Mouse (Mus musculus): ENCODE measurements around the gene Arid3a. TPM values are rescaled to one million over a fixed set of nuclear protein-coding genes. Genes with fewer than 3 reads are reported as not detected.

Gene Arid3a
- polyA plus RNA-seq, 1 experiment from 2014 or later = 7.0 TPM

- Histone ChIP-seq H3K27ac (ENCODE audit: low read depth, low read length) (no peak overlapping the region), H3K4me1 (ENCODE audit: control insufficient read depth, insufficient read depth, low read length) (peaks cover 23% of the 10 kb centered on the region), H3K9me3 (ENCODE audit: control insufficient read depth, low read length) (no peaks in the 10 kb centered on the region), H3K27me3 (ENCODE audit: control insufficient read depth, insufficient read depth, low read length) (peaks cover 66% of the 10 kb centered on the region), H3K4me3 (ENCODE audit: low read depth, low read length) (peak overlapping the region; percentile 10; the same call in 1 of the 2 replicates), H3K9ac (ENCODE audit: low read length) (no peak overlapping the region), H3K4me2 (ENCODE audit: low read depth) (no peak overlapping the region), H3K36me3 (ENCODE audit: control insufficient read depth, insufficient read depth, low read length) (no peaks in the 10 kb centered on the region)
- WGBS = 2% methylated on average over 21 of the region's 21 CpGs
- ATAC-seq (ENCODE audit: insufficient read depth, low FRiP score, low TSS enrichment) (no peak), DNase-seq (ENCODE audit: low spot score) (no peak)
Observed at GRCm38 (mm10) chr10:79919251-79919849, 7.5 kb upstream of the Arid3a start.

DNA sequence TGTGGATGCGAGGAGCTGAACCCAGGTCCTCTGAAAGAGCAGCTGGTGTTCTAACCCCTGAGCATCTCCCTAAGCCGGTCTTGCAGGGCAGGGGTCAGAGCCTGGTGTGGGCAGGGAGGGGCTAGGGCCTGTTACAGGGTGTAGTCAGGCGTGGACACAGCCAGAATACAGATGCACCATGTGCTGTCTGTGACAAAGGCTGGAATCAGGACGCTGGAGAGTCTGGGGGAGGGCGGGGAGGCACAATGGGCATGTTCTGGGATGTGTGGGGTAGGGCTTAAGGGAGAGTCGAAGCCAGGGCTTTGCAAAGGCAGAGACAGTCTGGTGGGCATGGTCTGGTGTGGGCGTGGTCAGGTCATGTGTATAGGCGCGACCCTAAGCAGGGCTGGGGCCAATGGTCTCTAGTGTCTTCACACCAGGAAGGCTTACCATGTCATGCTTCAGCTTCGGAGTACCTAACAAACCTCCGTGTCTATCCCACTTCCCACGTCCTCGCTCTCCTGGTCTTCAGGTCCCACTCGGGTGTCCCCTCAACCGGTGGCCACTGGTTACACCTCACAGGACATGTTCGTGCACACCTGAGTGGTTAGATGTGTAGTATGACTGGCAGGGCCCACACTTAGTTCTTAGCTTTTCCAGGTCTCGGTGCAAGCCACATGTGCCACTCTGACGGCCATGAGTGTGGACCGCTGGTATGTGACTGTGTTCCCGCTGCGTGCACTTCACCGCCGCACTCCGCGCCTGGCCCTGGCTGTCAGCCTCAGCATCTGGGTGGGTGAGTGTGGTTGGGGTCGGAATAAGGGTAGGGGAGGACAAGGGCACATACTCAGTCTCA lies 6.6 kb upstream of the Arid3a start:
- Histone ChIP-seq H3K9ac (ENCODE audit: low read length) (peak overlapping the region; percentile 10; the same call in 1 of the 2 replicates), H3K27me3 (ENCODE audit: control insufficient read depth, insufficient read depth, low read length) (peaks cover 66% of the 10 kb centered on the region), H3K36me3 (ENCODE audit: control insufficient read depth, insufficient read depth, low read length) (no peaks in the 10 kb centered on the region), H3K4me2 (ENCODE audit: low read depth) (no peak overlapping the region), H3K9me3 (ENCODE audit: control insufficient read depth, low read length) (no peaks in the 10 kb centered on the region), H3K27ac (ENCODE audit: low read depth, low read length) (no peak overlapping the region), H3K4me1 (ENCODE audit: control insufficient read depth, insufficient read depth, low read length) (peaks cover 23% of the 10 kb centered on the region), H3K4me3 (ENCODE audit: low read depth, low read length) (peak overlapping the region; percentile 10)
- 14% methylated on average over 26 of the region's 26 CpGs for WGBS
- DNase-seq (ENCODE audit: low spot score) (peak; percentile 19), ATAC-seq (ENCODE audit: insufficient read depth, low FRiP score, low TSS enrichment) (no peak)

DNA sequence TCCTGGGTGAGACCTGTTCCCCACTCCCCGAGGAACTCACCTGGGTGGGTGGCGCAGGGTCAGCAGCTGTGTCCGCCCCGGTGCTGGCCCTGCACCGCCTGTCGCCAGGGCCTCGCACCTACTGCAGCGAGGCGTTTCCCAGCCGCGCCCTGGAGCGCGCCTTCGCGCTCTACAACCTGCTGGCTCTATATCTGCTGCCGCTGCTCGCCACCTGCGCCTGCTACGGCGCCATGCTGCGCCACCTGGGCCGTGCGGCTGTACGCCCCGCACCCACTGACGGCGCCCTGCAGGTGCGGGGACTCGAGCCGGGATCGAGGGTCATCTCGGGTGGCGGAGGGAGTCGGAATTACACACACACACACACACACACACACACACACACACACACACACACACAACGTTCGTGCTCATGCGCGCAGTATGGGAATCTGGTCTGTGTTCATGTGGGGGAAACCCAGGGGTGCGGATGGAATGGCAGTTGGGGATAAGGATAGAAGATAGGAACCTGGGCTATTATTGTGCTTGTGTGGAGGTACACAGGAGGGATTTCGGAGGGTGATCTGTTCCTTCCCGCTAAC lies 5.8 kb upstream of the Arid3a start, which contains the start of gene R3hdm4:
R3hdm4 (minus strand) TSS at position 251 of the 578 bp plus-strand sequence.
- Histone ChIP-seq H3K27me3 (ENCODE audit: control insufficient read depth, insufficient read depth, low read length) (peaks cover 66% of the 10 kb centered on the region), H3K9me3 (ENCODE audit: control insufficient read depth, low read length) (no peaks in the 10 kb centered on the region), H3K4me1 (ENCODE audit: control insufficient read depth, insufficient read depth, low read length) (peaks cover 21% of the 10 kb centered on the region), H3K27ac (ENCODE audit: low read depth, low read length) (no peak within 1 kb of the TSS), H3K4me2 (ENCODE audit: low read depth) (peak within 1 kb of the TSS; percentile 34), H3K4me3 (ENCODE audit: low read depth, low read length) (peak within 1 kb of the TSS; percentile 22), H3K9ac (ENCODE audit: low read length) (peak within 1 kb of the TSS; percentile 10; the same call in 1 of the 2 replicates), H3K36me3 (ENCODE audit: control insufficient read depth, insufficient read depth, low read length) (no peaks in the 10 kb centered on the region)
- ATAC-seq (ENCODE audit: insufficient read depth, low FRiP score, low TSS enrichment) (no peak), DNase-seq (ENCODE audit: low spot score) (no peak)
- 4% methylated on average over 41 of the region's 41 CpGs for WGBS

- H3K4me1 ChIP-seq (ENCODE audit: control insufficient read depth, insufficient read depth, low read length) = peaks cover 23% of the 10 kb centered on the region
Observed at GRCm38 (mm10) chr10:79921572-79921971, 5.3 kb upstream of the Arid3a start.

DNA sequence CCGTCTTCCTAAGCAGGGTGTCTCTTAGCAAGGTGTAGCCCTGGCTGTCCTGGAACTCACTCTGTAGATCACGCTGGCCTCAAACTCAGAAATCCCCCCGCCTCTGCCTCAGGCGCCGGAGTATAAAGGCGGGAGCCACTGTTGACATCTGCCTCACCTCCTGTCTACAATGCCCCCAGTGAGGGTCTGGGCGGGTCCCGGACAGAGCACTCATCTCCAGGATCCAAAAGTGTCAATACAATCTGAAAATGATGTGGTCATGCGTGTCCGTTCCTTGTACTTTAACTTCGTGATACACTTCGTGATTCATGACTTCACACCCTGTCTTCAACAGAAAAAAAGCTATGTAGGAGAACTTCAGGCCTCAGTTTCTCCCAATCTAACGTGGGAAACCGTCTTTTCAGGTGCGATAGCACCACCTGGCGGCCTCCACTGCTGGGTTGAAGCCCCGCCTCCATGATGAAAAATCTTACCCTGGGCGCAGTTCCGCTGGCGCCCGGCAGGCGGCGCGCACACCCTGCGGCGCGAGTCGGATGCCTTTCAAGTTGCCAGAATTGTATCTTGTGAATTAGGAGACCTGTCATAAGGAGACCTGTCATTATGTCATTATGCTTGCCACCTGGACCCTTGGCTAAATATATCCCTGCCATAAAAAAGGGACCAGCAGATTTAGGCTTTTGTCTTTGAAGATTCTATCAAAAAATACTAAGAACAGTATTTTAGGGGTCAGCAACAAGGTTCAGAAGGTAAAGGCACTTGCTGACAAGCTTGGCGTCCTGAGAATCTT lies 1.7 kb upstream of the Arid3a start:
- ATAC-seq (ENCODE audit: insufficient read depth, low FRiP score, low TSS enrichment) = no peak
- peak; percentile 89 for DNase-seq (ENCODE audit: low spot score)
- no peak overlapping the region for H3K9ac ChIP-seq (ENCODE audit: low read length)
- no peaks in the 10 kb centered on the region for H3K9me3 ChIP-seq (ENCODE audit: control insufficient read depth, low read length)
- H3K4me1 ChIP-seq (ENCODE audit: control insufficient read depth, insufficient read depth, low read length) = peaks cover 30% of the 10 kb centered on the region
- peaks cover 35% of the 10 kb centered on the region for H3K27me3 ChIP-seq (ENCODE audit: control insufficient read depth, insufficient read depth, low read length)
- H3K36me3 ChIP-seq (ENCODE audit: control insufficient read depth, insufficient read depth, low read length) = no peaks in the 10 kb centered on the region
- WGBS = 12% methylated on average over 29 of the region's 29 CpGs
- H3K27ac ChIP-seq (ENCODE audit: low read depth, low read length) = no peak overlapping the region
- no peak overlapping the region for H3K4me3 ChIP-seq (ENCODE audit: low read depth, low read length)
- no peak overlapping the region for H3K4me2 ChIP-seq (ENCODE audit: low read depth)

More at GRCm38 (mm10) chr10:79921572-79921971, 5.3 kb upstream of the Arid3a start:
- WGBS = under 1% methylated on average over 34 of the region's 34 CpGs
- Histone ChIP-seq H3K9ac (ENCODE audit: low read length) (no peak overlapping the region), H3K4me3 (ENCODE audit: low read depth, low read length) (peak overlapping the region; percentile 22; the same call in 1 of the 2 replicates), H3K27me3 (ENCODE audit: control insufficient read depth, insufficient read depth, low read length) (peaks cover 66% of the 10 kb centered on the region), H3K27ac (ENCODE audit: low read depth, low read length) (no peak overlapping the region), H3K9me3 (ENCODE audit: control insufficient read depth, low read length) (no peaks in the 10 kb centered on the region), H3K4me2 (ENCODE audit: low read depth) (peak overlapping the region; percentile 34), H3K36me3 (ENCODE audit: control insufficient read depth, insufficient read depth, low read length) (no peaks in the 10 kb centered on the region)
- ATAC-seq (ENCODE audit: insufficient read depth, low FRiP score, low TSS enrichment) (no peak), DNase-seq (ENCODE audit: low spot score) (peak; percentile 44)

DNA sequence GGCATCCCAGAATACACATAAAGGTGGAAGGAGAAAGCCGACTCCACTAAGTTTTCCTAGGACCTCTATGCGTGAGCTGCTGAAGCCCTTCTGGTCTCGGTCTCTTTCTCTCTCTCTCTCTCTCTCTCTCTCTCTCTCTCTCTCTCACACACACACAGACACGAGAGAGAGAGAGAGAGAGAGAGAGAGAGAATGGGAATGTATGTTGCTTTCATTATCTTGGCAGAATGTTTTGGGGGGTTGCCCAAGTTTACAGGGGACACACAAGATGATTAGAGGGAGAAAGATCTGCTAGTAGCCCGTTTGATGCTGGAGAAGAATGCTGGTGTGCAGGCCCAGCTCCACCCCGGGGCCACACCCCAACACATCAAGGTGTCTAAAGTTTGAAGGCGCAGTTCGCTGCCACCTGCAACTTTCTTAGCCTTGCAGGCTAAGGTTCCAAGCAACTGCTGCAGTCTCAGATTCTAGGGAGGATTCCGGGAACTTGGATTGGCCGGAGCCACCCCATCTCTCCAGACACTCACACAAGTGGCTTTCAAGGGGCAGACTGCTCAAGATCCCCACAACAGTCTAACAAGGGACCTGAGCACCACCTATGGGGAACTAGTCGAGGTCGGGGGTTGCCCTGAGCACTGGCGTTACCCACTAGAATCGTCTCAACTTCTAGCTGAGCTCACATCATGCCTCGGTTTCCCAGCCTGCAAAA lies 905 bp upstream of the Arid3a start:
- no peaks in the 10 kb centered on the region for H3K9me3 ChIP-seq (ENCODE audit: control insufficient read depth, low read length)
- peak overlapping the region; percentile 49; the same call in 1 of the 2 replicates for H3K27ac ChIP-seq (ENCODE audit: low read depth, low read length)
- peak overlapping the region; percentile 56 for H3K4me2 ChIP-seq (ENCODE audit: low read depth)
- DNase-seq (ENCODE audit: low spot score) (no peak), ATAC-seq (ENCODE audit: insufficient read depth, low FRiP score, low TSS enrichment) (no peak; the same call in 1 of the 2 replicates)
- H3K27me3 ChIP-seq (ENCODE audit: control insufficient read depth, insufficient read depth, low read length) = peaks cover 27% of the 10 kb centered on the region
- WGBS = 15% methylated on average over 15 of the region's 15 CpGs
- H3K4me1 ChIP-seq (ENCODE audit: control insufficient read depth, insufficient read depth, low read length) = peaks cover 25% of the 10 kb centered on the region
- peaks cover 2% of the 10 kb centered on the region; the same call in 1 of the 2 replicates for H3K36me3 ChIP-seq (ENCODE audit: control insufficient read depth, insufficient read depth, low read length)
- peak overlapping the region; percentile 65 for H3K4me3 ChIP-seq (ENCODE audit: low read depth, low read length)
- peak overlapping the region; percentile 69 for H3K9ac ChIP-seq (ENCODE audit: low read length)

DNA sequence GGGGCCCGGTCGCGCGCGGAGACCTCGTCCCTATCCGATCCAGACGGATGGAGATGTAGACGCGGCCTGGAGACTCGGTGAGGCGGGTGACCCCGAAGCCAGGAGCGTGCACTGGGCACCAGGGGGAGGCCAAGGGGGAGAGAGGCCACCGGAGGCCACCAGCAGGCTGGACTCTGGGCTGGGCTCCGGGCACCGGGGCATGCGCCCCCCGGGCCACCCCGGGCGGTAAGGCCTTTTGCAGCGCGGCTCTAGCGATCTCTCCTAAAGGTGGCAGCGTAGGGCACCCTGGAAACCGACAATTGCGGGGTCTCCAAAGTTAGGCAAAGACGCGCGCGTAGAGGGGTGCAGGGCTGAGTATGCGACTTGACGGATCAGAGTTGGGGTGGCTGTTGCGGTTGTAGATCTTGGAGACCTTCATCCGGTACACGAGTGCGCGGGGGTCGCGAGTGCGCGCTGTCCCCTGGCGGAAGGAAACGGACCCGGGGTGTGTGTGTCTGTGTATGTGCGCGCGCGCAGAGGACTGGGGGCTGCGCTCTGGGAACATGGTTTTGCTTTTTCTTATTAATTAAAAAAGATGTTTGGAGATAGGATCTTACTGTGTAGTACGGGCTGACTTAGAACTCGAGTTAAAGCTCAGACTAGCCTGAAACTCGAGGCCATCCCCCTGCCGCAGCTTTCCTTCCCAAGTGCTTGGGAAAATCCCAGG lies 634 bp downstream of the Arid3a start:
- Histone ChIP-seq H3K4me1 (ENCODE audit: control insufficient read depth, insufficient read depth, low read length) (peaks cover 26% of the 10 kb centered on the region), H3K9ac (ENCODE audit: low read length) (peak overlapping the region; percentile 74), H3K27ac (ENCODE audit: low read depth, low read length) (peak overlapping the region; percentile 86), H3K9me3 (ENCODE audit: control insufficient read depth, low read length) (no peaks in the 10 kb centered on the region), H3K27me3 (ENCODE audit: control insufficient read depth, insufficient read depth, low read length) (peaks cover 12% of the 10 kb centered on the region), H3K4me3 (ENCODE audit: low read depth, low read length) (peak overlapping the region; percentile 65), H3K36me3 (ENCODE audit: control insufficient read depth, insufficient read depth, low read length) (peaks cover 6% of the 10 kb centered on the region), H3K4me2 (ENCODE audit: low read depth) (peak overlapping the region; percentile 56)
- DNase-seq (ENCODE audit: low spot score) (peak; percentile 75), ATAC-seq (ENCODE audit: insufficient read depth, low FRiP score, low TSS enrichment) (peak; percentile 10)
- WGBS = under 1% methylated on average over 54 of the region's 54 CpGs

Measured in neural tube, embryonic 11.5 days (tissue).